Mouse (Mus musculus): Measurements from ENCODE around the gene Adrm1. TPM values are rescaled to one million over a fixed set of nuclear protein-coding genes. Genes with fewer than 3 reads are reported as not detected.

Adrm1 gene
- polyA plus RNA-seq, 1 experiment, result 62.1 TPM

- Histone ChIP-seq H3K4me1 (ENCODE audit: control insufficient read depth, insufficient read depth, low read length) (peaks cover 3% of the 10 kb centered on the region), H3K4me3 (ENCODE audit: insufficient read depth, low read length) (no peak overlapping the region), H3K27ac (ENCODE audit: insufficient read depth, low read depth, low read length) (no peak overlapping the region)
- TF ChIP-seq POLR2A (IDR thresholded peaks at IDR 0.05; ENCODE audit: borderline replicate concordance, low read depth, low read length) (no peak), CTCF (IDR thresholded peaks at IDR 0.05; ENCODE audit: low read depth, low read length) (no peak)
Measured at GRCm38 (mm10) chr2:180175725-180176124, 4.4 kb downstream of the Adrm1 start.

GRCm38 (mm10) chr2:180181542-180181941, 10.3 kb downstream of the Adrm1 start:
- Histone ChIP-seq H3K4me3 (ENCODE audit: insufficient read depth, low read length) (no peak overlapping the region), H3K4me1 (ENCODE audit: control insufficient read depth, insufficient read depth, low read length) (no peaks in the 10 kb centered on the region), H3K27ac (ENCODE audit: insufficient read depth, low read depth, low read length) (no peak overlapping the region)
- TF ChIP-seq CTCF (IDR thresholded peaks at IDR 0.05; ENCODE audit: low read depth, low read length), result no peak
- no peak for TF ChIP-seq POLR2A (IDR thresholded peaks at IDR 0.05; ENCODE audit: borderline replicate concordance, low read depth, low read length)

GRCm38 (mm10) chr2:180184011-180184751, 12.9 kb downstream of the Adrm1 start:
- Histone ChIP-seq H3K4me1 (ENCODE audit: control insufficient read depth, insufficient read depth, low read length) (no peaks in the 10 kb centered on the region), H3K4me3 (ENCODE audit: insufficient read depth, low read length) (no peak overlapping the region), H3K27ac (ENCODE audit: insufficient read depth, low read depth, low read length) (no peak overlapping the region)
- no peak for TF ChIP-seq POLR2A (IDR thresholded peaks at IDR 0.05; ENCODE audit: borderline replicate concordance, low read depth, low read length)
- TF ChIP-seq CTCF (IDR thresholded peaks at IDR 0.05; ENCODE audit: low read depth, low read length), result no peak

GRCm38 (mm10) chr2:180184752-180185109, 13.4 kb downstream of the Adrm1 start:
- Histone ChIP-seq H3K27ac (ENCODE audit: insufficient read depth, low read depth, low read length) (no peak overlapping the region), H3K4me1 (ENCODE audit: control insufficient read depth, insufficient read depth, low read length) (no peaks in the 10 kb centered on the region), H3K4me3 (ENCODE audit: insufficient read depth, low read length) (no peak overlapping the region)
- no peak for TF ChIP-seq POLR2A (IDR thresholded peaks at IDR 0.05; ENCODE audit: borderline replicate concordance, low read depth, low read length)
- TF ChIP-seq CTCF (IDR thresholded peaks at IDR 0.05; ENCODE audit: low read depth, low read length), result no peak

- H3K27ac ChIP-seq (ENCODE audit: insufficient read depth, low read depth, low read length), result no peak overlapping the region
- no peak overlapping the region for H3K4me3 ChIP-seq (ENCODE audit: insufficient read depth, low read length)
- TF ChIP-seq CTCF (IDR thresholded peaks at IDR 0.05; ENCODE audit: low read depth, low read length) (no peak), POLR2A (IDR thresholded peaks at IDR 0.05; ENCODE audit: borderline replicate concordance, low read depth, low read length) (no peak)
- H3K4me1 ChIP-seq (ENCODE audit: control insufficient read depth, insufficient read depth, low read length), result no peaks in the 10 kb centered on the region
Measured at GRCm38 (mm10) chr2:180185686-180186085, 14.4 kb downstream of the Adrm1 start.

GRCm38 (mm10) chr2:180187362-180187761, 16.1 kb downstream of the Adrm1 start:
- Histone ChIP-seq H3K27ac (ENCODE audit: insufficient read depth, low read depth, low read length) (no peak overlapping the region), H3K4me1 (ENCODE audit: control insufficient read depth, insufficient read depth, low read length) (peaks cover 3% of the 10 kb centered on the region; the same call in 1 of the 2 replicates), H3K4me3 (ENCODE audit: insufficient read depth, low read length) (no peak overlapping the region)
- TF ChIP-seq POLR2A (IDR thresholded peaks at IDR 0.05; ENCODE audit: borderline replicate concordance, low read depth, low read length) (no peak), CTCF (IDR thresholded peaks at IDR 0.05; ENCODE audit: low read depth, low read length) (no peak)

GRCm38 (mm10) chr2:180196610-180197322, 25.5 kb downstream of the Adrm1 start:
- H3K4me3 ChIP-seq (ENCODE audit: insufficient read depth, low read length), result no peak overlapping the region
- no peak for TF ChIP-seq CTCF (IDR thresholded peaks at IDR 0.05; ENCODE audit: low read depth, low read length)
- TF ChIP-seq POLR2A (IDR thresholded peaks at IDR 0.05; ENCODE audit: borderline replicate concordance, low read depth, low read length), result no peak
- H3K4me1 ChIP-seq (ENCODE audit: control insufficient read depth, insufficient read depth, low read length), result peaks cover 2% of the 10 kb centered on the region; the same call in 1 of the 2 replicates
- no peak overlapping the region for H3K27ac ChIP-seq (ENCODE audit: insufficient read depth, low read depth, low read length)

- peaks cover 7% of the 10 kb centered on the region for H3K4me1 ChIP-seq (ENCODE audit: control insufficient read depth, insufficient read depth, low read length)
- H3K27ac ChIP-seq (ENCODE audit: insufficient read depth, low read depth, low read length), result no peak overlapping the region
- TF ChIP-seq CTCF (IDR thresholded peaks at IDR 0.05; ENCODE audit: low read depth, low read length), result no peak
- no peak for TF ChIP-seq POLR2A (IDR thresholded peaks at IDR 0.05; ENCODE audit: borderline replicate concordance, low read depth, low read length)
- no peak overlapping the region for H3K4me3 ChIP-seq (ENCODE audit: insufficient read depth, low read length)
Measured at GRCm38 (mm10) chr2:180197323-180198037, 26.2 kb downstream of the Adrm1 start.

- Histone ChIP-seq H3K4me1 (ENCODE audit: control insufficient read depth, insufficient read depth, low read length) (peaks cover 11% of the 10 kb centered on the region), H3K4me3 (ENCODE audit: insufficient read depth, low read length) (no peak overlapping the region), H3K27ac (ENCODE audit: insufficient read depth, low read depth, low read length) (no peak overlapping the region)
- TF ChIP-seq CTCF (IDR thresholded peaks at IDR 0.05; ENCODE audit: low read depth, low read length), result no peak
- no peak for TF ChIP-seq POLR2A (IDR thresholded peaks at IDR 0.05; ENCODE audit: borderline replicate concordance, low read depth, low read length)
Measured at GRCm38 (mm10) chr2:180198782-180199181, 27.5 kb downstream of the Adrm1 start.
